Mouse (Mus musculus): ENCODE results near the gene Zfp706.
A peak's percentile ranks its signal among the peaks of the same experiment; 100 is the strongest.

Gene Zfp706

DNA sequence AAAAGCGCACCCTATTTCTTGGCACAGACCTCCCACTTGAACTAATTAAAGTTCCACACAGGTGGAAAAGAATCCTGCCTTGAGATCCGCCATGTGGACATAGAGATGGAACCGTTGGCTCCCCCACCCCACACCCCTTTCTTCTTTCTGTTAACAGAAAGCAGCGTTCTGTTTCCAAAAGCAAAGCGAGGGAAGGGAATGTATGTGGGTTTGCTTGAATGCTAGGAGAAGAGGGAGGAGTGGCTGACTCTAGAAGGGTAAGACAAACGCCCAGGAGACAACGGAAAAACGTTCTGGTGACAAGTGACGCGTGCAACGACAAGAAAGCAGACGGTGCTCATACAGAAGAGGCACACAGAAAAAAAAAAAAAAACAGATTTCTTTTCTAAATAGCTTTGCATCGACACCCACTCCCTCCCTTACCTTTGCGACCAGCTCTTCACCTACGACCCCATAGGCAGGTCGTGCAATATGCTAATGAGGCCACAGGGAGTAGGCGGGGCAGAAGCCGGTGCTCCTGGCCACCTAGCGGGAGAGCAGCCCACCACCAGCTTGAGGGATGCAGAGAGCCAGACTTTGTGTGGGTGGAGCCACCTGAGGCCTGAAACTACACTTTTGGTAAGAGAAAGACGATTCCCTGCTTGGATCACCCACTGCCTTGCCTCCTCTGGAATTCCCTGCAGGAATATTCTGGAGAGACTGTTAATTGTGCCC lies 27.9 kb downstream of the Zfp706 start:
- no peak for DNase-seq (ENCODE audit: low read depth, low spot score)

GRCm38 (mm10) chr15:36979159-36979487 lies 28.4 kb downstream of the Zfp706 start:
- DNase-seq (ENCODE audit: low read depth, low spot score): no peak

- no peak for DNase-seq (ENCODE audit: low read depth, low spot score)
Measured at GRCm38 (mm10) chr15:36977823-36978222, 29.8 kb downstream of the Zfp706 start.

DNA sequence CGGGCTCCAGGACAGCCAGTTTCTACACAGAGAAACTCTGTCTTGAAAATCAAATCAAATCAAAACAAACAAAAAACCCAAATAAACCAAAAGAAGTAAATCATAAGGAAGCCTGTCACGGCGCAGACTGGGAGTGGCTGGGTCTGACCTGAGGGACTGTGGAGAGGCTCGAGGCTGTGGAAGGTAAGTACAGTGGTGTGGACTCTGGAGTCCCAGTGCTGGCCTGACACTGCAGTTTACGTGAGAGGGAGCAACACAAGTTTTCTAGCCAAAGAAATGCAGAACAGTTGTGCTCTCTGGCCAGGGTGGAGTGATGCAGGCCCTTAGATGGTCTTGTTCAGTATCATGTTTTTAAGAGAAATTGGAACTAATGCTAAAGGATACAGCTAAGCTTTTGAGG lies 31.9 kb downstream of the Zfp706 start:
- DNase-seq (ENCODE audit: low read depth, low spot score): no peak

DNA sequence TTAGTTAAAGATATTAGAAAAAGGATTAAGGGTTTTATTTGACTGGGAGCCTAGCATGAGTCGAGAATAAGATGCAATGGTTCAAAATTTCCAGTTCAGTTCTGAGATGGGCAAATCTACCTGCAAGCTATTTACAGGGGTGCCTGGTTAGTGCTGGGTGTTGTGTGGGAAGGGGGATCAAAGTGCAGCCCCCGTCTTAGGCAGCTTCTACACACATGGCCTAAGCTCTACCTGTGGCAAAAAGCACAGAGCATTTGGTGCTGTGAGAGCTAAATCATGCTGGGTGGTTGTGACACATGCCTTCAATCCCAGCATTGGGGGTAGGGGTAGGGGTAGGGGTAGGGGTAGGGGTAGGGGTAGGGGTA lies 32.3 kb downstream of the Zfp706 start:
- no peak for DNase-seq (ENCODE audit: low read depth, low spot score)

DNA sequence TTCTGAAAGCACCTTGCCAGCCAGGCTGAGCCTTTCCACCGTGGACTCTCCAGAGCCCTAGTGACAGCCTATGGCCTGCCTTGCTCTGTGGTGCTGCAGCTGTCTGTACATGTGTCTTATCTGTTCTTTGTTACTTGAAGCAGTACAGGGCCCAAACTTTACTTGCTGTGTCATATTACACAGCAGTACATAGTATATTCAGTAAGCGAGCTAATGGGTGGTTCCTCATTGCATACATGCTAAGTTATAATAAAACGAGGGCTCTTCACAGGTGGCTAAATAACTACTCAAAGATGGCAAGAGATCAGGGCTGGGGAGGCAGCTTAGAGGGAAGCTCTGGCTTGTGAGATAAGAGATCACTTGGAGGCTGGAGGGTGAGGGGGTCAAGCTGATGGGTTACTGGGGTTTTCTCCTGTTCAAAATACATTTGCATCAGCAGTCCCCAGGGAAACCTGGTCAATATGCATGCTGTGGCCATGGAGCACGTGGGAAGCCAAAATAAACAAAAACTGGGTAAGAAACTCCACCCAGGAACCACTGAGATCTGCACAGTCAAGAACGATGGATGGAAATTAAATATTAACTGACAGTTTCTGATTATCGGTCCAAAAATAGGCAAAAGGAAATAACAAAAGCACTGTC lies 32.8 kb downstream of the Zfp706 start:
- DNase-seq (ENCODE audit: low read depth, low spot score): no peak

- DNase-seq (ENCODE audit: low read depth, low spot score): no peak
Measured at GRCm38 (mm10) chr15:36973714-36974113, 33.9 kb downstream of the Zfp706 start.

- DNase-seq (ENCODE audit: low read depth, low spot score): no peak
Measured at GRCm38 (mm10) chr15:36973290-36973689, 34.3 kb downstream of the Zfp706 start.

DNA sequence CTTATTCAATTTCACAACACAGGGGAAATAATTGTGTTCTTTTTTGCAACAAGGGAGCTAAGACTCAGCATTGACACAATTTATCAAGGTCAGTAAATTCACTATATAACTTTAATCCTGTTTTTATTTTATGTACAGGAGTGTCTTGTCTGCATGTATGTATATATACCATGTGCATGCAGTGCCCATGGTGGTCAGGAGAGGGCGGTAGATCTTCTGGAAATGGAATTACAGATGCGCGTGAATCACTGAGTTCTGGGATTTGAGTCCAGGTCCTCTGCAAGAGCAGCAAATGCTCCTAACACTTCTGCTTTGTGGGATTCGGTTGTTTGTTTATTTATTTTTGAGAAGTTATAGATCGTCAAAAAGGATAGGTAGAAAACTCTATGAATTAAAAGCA lies 37.8 kb downstream of the Zfp706 start:
- peak; percentile 13 for DNase-seq (ENCODE audit: low read depth, low spot score)

GRCm38 (mm10) chr15:36968295-36968694 lies 39.3 kb downstream of the Zfp706 start:
- DNase-seq (ENCODE audit: low read depth, low spot score): no peak

DNA sequence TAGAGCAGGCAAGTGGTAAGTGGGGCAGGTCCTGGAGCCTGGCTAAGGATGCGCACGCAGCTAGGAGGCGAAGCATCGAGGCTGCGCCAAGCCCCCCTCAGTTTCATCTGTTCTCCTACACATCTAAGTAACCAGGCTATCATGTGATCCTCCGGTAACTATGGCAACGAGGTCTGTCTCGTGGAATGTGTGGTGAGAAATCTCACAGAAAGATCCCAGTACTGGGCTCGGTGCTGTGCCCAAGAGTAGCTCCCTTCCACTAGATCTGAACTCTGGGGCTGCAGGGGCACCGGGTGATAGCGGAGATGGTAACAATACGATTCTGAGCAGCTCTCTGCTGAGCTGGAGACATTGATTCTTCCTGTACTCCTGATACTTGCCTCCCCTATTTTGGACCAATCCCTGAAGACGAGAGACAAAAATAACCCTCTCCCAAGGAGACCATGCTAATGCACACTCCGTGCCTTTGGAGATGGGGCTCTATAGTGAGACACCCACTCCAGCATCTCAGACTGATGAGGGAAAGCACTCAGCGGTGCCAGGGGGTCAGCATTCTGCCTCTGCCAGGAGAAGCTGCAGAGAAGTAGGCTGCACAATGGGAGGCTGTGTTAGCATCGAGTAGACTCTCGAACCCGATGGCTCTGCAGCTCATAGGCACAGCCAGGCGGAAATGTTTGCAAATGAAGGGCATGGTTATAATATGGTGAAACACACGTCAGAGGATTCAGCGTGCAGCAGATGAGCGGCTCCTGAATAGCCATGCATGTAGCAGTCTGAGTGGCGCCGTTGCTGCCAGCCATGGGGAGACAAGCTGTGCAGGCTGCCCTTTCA lies 40.0 kb downstream of the Zfp706 start:
- peak; percentile 65 for DNase-seq (ENCODE audit: low read depth, low spot score)

GRCm38 (mm10) chr15:36966940-36967339 lies 40.6 kb downstream of the Zfp706 start:
- peak; percentile 56 for DNase-seq (ENCODE audit: low read depth, low spot score)

DNA sequence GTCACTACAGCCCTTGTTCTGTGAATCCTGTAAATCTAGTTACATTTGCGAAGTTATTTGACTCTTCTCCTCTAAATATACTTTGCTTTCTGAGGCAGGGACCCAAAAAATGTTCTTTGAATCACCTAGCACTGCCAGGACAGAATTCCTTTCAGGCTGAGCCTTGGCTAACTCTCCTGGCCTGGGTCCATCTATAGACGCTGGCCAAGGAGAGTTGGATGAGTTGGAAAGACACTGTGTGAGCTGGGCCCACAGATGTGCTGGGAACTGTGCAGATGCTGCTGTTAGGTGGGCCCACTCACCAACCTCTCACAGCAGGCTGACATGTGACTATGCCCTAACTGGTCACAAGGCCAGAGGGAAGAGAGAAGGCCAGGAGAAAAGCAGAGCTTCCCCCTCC lies 41.1 kb downstream of the Zfp706 start:
- DNase-seq (ENCODE audit: low read depth, low spot score): peak; percentile 68

DNA sequence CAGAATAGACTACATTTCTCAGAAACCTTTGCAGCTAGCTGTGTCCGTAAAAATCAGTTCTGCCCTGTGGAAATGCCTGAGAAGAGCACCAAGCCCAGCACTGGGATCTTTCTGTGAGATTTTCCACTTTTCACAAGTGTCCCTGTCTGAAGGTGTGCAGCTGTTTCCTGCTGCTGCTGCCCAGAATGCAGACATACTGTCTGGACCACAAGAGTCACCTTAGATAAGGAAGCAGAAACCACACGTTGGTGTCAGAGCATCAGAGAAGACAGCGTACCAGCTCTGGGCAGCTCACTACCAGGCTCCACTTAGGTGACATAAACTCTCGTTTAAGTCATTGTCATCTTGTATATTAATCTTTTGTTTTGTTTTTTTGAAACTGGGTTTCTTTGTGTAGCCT lies 41.8 kb downstream of the Zfp706 start:
- DNase-seq (ENCODE audit: low read depth, low spot score): no peak

DNA sequence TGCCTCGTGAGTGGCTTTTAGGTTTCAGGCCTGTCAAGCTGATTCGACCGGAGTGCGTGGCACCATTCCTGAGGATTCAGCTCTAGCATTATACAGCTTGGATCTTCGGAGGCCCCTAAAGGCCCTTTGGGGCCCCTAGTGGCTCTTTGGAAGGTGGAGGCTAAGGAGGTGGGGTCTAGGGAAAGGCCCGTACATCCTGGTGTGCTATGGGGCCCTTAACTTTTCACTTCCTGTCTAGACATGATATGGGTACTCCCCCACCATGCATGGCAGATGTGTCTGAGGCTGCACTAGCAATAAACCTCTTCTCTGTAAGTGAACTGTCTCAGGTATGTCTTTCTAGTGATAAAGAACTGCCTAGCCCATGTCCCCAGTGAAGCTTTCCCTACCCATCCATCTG lies 44.6 kb downstream of the Zfp706 start:
- no peak for DNase-seq (ENCODE audit: low read depth, low spot score)

DNA sequence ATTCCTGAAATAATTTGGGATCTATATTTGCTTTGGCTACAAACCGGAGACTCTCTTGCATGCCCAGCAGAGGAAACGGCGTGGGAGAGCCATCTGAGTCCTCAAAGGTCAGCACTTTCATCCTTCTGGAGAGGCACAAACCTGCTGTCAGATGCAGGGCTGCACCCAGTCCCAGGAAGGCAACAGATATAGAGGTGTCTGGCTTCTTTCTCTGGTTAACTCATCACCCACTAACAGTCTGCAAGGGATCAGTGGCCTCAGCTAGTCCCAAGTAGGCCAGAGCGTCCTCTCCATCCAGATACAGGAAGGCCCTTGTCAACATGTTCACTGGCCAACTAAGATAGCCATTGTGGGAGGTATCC lies 46.7 kb downstream of the Zfp706 start:
- DNase-seq (ENCODE audit: low read depth, low spot score): peak; percentile 31

DNA sequence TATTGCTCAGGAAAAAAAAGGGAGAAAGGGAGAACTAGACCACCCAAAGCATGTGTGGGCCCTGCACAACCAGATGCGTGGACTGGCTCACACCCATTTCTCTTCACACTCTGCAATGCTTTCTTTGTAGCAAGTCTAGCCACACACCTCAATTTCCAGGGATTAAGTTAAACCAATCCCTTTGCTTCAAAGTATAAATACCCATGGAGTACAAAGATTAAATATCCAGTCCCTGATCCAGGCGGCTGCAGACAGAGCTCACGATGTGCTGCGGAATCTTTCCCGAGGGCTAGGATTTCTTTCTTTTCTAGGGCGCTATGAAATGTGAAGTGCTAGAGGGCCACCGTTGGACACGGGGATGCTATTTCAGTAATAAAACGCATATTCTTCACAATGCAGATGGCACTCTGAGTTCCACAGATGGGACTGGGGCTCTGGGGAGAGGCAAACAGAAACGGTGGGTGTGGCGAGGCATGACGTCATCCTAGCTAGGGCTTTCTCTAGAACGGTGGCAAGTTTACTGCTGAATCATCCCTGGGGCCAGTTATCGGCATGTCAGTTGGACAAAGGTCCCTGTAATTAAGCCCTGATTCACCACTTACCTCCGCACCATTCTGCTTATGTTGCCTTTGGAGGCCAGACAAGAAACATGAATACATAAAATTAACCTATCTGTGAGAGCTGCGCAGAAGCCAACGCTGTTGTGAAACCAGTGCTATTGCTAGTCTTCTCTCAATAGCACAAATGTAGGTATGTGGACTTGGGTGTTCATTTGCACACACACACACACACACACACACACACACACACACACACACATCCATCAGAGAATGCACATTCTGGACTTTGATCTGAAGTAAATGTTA lies 47.3 kb downstream of the Zfp706 start:
- DNase-seq (ENCODE audit: low read depth, low spot score): peak; percentile 94

DNA sequence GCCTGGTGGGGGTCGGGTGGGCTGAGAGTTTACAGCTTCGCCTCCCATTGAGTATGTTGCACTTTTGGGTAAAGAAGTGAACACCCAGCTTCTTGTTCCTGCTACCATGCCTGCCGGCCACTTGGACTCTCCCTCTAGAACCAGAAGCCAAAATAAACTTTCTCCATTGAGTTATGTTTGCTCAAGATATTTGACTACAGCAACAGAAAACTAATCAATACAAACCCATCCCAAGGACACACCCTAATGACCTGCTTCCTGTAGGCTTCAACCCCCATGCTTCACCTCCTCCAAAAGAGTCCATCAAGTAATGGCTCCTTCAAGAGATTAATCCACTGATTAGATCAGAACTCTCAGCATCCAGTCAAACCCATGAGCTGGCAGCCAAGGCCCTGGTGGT lies 51.4 kb downstream of the Zfp706 start:
- no peak for DNase-seq (ENCODE audit: low read depth, low spot score)

- DNase-seq (ENCODE audit: low read depth, low spot score): no peak
Measured at GRCm38 (mm10) chr15:36950258-36950657, 57.3 kb downstream of the Zfp706 start.

GRCm38 (mm10) chr15:36948866-36949546 lies 58.6 kb downstream of the Zfp706 start:
- DNase-seq (ENCODE audit: low read depth, low spot score): no peak

All from 3T3-L1 (cell line).